Mouse (Mus musculus) cerebellum, adult 2 months (tissue): ENCODE data around the gene Pde10a.

ENCODE experiments used
- CTCF ChIP-seq: fragments of 200-500 bp; IDR thresholded peaks from 2 replicates; pipeline ENCODE4 v1.5.1; 2011; ENCODE audit warnings: low read depth, mild to moderate bottlenecking, control low read depth, low read length, moderate library complexity, borderline replicate concordance; ENCODE audit not compliant: insufficient read depth
- POLR2A ChIP-seq: fragments of 200-500 bp; IDR thresholded peaks from 2 replicates; pipeline ENCODE4 v1.6.1; 2011; ENCODE audit warnings: low read length, control low read depth, borderline replicate concordance; ENCODE audit not compliant: insufficient read depth

DNA sequence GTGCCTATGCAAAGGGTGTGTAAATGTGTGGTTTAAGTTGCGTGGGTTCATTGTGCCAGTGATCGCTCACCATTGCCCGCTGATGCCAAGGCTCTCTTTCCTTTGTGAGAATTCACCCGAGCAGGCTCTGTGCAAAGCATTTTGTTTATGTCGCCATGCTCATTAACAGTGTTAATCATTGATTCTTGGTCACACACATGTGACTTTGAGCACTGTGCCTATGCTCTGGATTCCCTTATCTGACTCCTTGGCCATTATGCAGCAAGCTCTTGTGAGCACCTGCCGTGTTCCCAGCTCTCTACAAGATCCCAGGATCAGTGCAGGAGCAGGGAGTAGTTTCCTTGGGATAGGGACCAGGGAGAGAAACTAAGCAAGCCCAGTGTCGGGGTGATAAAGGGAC lies 318.8 kb downstream of the Pde10a start:
- no peak for TF ChIP-seq CTCF
- TF ChIP-seq POLR2A, result no peak
